Mouse (Mus musculus): Measurements from ENCODE around the gene Daam2. TPM values are rescaled to one million over a fixed set of nuclear protein-coding genes. Genes with fewer than 3 reads are reported as not detected.

Daam2 gene
- polyA plus RNA-seq, 1 experiment from 2014 or later: 2.0 TPM

DNA sequence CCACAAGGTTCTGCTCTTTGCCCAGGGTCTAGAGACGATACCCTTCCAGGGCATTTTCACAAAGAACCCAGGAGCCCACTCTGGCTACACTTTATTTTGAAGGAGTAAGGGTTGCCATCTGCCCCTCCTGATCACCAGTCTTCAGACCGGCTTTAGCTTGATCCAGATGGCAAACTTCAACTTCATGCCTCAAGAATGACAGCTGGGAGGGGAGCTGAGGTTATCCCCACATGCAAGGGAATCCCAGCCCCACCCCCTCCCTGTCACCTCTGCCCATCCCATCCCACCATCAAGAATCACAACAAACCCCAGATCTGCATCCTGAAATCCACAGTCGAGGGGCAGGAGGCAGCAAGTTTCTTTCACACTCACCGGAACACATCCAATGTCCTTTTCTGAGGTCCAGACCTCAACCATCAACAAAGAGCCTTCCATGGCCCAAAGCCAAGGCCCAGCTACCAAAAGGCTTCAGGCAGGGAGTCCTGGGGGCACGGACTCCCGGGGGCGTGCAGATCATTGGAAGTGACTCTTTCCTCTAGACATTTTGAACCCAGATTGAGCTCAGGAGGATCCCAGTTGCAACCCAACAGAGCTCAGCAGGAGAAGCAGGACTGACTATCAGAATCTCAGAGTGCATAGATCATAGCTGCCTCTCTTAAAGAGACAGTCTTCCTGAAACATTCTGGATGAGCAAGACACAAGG is 35.5 kb downstream of the Daam2 start:
- ATAC-seq (replicated peaks): no peak
- Histone ChIP-seq H3K9me3 (no peaks in the 10 kb centered on the region), H3K27ac (no peak overlapping the region), H3K4me3 (no peak overlapping the region), H3K9ac (no peak overlapping the region), H3K4me1 (no peaks in the 10 kb centered on the region), H3K27me3 (replicated peaks) (no peaks in the 10 kb centered on the region), H3K4me2 (no peak overlapping the region), H3K36me3 (replicated peaks) (no peaks in the 10 kb centered on the region)
- WGBS: 66% methylated on average over 7 of the region's 7 CpGs

DNA sequence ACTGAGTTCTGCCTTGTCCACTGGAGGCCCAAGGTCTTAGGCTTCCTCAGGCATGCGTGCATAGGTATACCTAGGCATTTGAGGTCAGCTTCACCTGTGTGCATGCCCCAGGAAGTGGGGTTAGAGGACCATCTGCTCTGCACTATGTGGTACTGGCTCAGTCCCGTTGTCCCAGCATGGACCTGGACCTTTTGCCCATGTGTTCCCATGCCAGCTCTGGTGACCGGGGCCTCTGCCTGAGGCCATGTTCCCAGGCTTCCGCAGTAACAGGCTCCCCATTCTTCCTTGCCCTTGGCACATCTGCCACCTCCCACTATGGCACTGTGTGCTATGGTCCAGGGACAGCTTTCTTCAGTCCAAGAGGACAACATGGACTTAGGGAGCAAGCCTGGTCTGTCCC is 36.1 kb downstream of the Daam2 start:
- Histone ChIP-seq H3K27ac (no peak overlapping the region), H3K36me3 (replicated peaks) (no peaks in the 10 kb centered on the region), H3K4me3 (no peak overlapping the region), H3K4me1 (no peaks in the 10 kb centered on the region), H3K9ac (no peak overlapping the region), H3K27me3 (replicated peaks) (no peaks in the 10 kb centered on the region), H3K4me2 (no peak overlapping the region), H3K9me3 (no peaks in the 10 kb centered on the region)
- WGBS: 95% methylated on average over 4 of the region's 4 CpGs
- no peak for ATAC-seq (replicated peaks)

DNA sequence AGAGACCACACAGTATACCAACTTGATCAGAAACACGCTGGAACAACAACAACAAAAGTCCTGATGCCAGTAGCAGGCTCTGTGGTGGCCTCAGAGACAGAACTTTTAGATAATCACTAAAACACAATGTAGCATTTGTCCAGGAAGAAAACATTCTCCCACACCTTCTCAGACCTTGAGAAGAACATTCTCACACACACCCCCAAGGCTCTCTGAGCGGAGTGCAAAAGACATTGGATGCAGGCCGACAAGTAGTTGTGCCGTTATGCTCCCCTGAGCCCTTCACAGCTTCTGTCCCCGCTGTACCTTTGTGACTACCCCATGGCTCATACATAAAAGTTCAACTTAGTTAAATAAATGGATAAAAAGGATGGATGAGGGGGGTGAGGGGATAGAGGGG is 37.6 kb downstream of the Daam2 start:
- Histone ChIP-seq H3K9ac (no peak overlapping the region), H3K4me3 (no peak overlapping the region), H3K4me1 (peaks cover 3% of the 10 kb centered on the region; the same call in 1 of the 2 replicates), H3K36me3 (replicated peaks) (no peaks in the 10 kb centered on the region), H3K27me3 (replicated peaks) (no peaks in the 10 kb centered on the region), H3K27ac (no peak overlapping the region), H3K9me3 (no peaks in the 10 kb centered on the region), H3K4me2 (no peak overlapping the region)
- WGBS: 92% methylated on average over 5 of the region's 5 CpGs
- ATAC-seq (replicated peaks): no peak

DNA sequence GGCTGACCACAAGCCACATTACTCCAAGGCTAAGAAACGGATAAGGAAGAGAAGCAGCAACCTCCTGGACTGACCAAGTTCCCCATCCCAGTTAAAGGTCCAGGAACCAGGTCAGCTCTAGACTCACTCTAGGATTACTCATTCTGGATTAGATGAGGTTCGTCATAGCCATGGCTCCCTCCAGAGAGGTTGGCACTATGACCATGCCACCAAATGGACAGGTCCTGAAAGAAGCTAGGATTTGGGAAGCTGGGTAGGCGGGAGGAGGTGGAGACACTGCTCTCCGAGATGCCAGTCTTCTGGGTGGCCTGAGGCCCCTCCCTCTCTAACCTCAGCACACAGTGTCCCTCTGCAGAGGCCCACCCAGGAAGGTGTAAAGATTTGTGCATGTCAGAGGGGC is 38.2 kb downstream of the Daam2 start:
- 85% methylated on average over 4 of the region's 4 CpGs for WGBS
- no peak for ATAC-seq (replicated peaks)
- H3K4me2 ChIP-seq: no peak overlapping the region

DNA sequence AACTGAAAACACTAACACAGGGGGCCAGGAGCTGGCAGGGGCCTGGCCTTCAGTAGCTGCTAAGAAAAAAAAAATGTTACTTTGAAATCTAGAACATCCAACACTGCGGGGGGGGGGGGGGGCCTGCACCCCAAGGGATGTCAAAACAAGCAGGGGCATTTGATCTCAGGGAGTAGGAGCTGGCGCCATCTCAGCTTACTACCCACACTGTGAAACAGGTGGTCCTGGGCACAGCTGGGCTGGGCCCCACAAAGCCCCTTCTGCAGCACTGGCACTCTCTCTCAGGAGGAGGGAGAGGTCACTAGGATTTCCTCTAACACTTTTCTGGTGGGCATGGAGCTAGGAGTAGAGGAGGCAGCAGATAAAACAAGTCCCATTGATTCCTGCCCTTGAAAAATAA is 39.6 kb downstream of the Daam2 start:
- no peak overlapping the region for H3K27ac ChIP-seq
- H3K9me3 ChIP-seq: no peaks in the 10 kb centered on the region
- ATAC-seq (replicated peaks): no peak
- no peaks in the 10 kb centered on the region for H3K36me3 ChIP-seq (replicated peaks)
- WGBS: 54% methylated on average over 2 of the region's 2 CpGs
- H3K27me3 ChIP-seq (replicated peaks): no peaks in the 10 kb centered on the region
- no peak overlapping the region for H3K9ac ChIP-seq
- peaks cover 3% of the 10 kb centered on the region; the same call in 1 of the 2 replicates for H3K4me1 ChIP-seq
- H3K4me3 ChIP-seq: no peak overlapping the region
- H3K4me2 ChIP-seq: no peak overlapping the region

More for the DNA sequence above, 38.2 kb downstream of the Daam2 start:
- Histone ChIP-seq H3K9me3 (no peaks in the 10 kb centered on the region), H3K27me3 (replicated peaks) (no peaks in the 10 kb centered on the region), H3K9ac (no peak overlapping the region), H3K27ac (no peak overlapping the region), H3K36me3 (replicated peaks) (no peaks in the 10 kb centered on the region), H3K4me3 (no peak overlapping the region), H3K4me1 (peaks cover 3% of the 10 kb centered on the region; the same call in 1 of the 2 replicates)

DNA sequence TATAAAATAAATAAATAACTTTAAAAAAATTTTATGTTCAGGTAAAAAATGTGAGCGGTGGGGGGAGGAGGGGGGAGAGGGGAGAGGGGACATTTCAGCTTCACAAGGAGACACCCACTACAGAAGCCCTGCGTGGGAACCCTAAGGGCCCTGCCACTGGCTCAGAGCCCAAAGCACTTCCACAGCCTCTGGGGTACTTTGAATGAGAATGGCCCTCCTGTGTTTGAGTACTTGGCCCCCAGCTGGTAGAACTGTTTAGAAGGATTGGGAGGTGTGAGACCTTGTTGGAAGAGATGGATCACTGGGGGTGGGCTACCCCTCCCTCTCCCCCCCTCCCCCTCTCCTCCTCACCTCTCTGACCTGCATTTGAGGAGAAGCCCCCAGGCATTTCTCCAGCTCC is 41.7 kb downstream of the Daam2 start:
- ATAC-seq (replicated peaks): no peak
- Histone ChIP-seq H3K27ac (no peak overlapping the region), H3K4me3 (no peak overlapping the region), H3K4me2 (no peak overlapping the region), H3K36me3 (replicated peaks) (no peaks in the 10 kb centered on the region), H3K9me3 (no peaks in the 10 kb centered on the region), H3K27me3 (replicated peaks) (no peaks in the 10 kb centered on the region), H3K4me1 (peaks cover 3% of the 10 kb centered on the region; the same call in 1 of the 2 replicates), H3K9ac (no peak overlapping the region)
- 27% methylated on average over 2 of the region's 2 CpGs for WGBS

DNA sequence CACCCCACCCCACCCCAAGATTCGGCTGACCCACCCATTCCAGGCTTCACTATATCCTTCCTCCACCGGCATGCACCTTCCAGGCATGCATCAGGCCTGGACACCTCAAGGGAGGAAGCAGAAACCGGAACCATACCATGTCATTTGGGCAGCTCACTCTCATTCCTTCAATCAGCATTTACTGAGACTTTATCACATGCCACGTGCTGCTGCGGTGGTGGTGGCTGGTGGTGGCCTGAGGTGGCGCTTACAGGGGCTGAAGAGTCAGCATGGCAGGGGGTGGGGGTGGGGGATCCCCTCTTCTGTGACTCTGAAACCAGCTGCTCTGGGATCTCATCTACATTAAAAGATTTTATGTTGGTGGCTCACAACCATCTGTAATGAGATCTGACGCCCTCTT is 42.1 kb downstream of the Daam2 start:
- no peaks in the 10 kb centered on the region for H3K27me3 ChIP-seq (replicated peaks)
- ATAC-seq (replicated peaks): no peak
- H3K36me3 ChIP-seq (replicated peaks): no peaks in the 10 kb centered on the region
- no peak overlapping the region for H3K4me3 ChIP-seq
- no peaks in the 10 kb centered on the region for H3K9me3 ChIP-seq
- WGBS: 62% methylated on average over 7 of the region's 7 CpGs
- peaks cover 3% of the 10 kb centered on the region; the same call in 1 of the 2 replicates for H3K4me1 ChIP-seq
- H3K27ac ChIP-seq: no peak overlapping the region
- no peak overlapping the region for H3K9ac ChIP-seq
- no peak overlapping the region for H3K4me2 ChIP-seq

DNA sequence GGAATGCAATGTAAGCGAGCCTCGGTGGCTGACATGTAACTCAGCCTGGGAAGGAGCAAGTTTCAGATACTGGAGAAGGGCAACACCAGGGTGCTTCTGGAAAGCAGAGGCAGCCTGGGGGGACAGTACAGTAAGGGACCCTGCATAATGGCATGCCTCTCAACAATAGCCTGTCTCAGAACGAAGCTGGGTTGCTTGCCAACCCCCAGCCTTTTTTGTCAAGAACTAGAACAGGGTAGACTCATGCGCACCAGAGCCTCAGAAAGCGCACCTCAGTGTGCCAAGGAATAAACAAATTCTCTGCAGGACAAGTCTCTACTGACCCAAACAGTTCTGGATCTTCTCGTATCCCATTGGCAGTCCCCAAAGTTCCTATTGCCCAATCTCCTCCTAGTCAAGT is 43.5 kb downstream of the Daam2 start:
- Histone ChIP-seq H3K4me2 (no peak overlapping the region), H3K4me1 (peaks cover 3% of the 10 kb centered on the region; the same call in 1 of the 2 replicates), H3K36me3 (replicated peaks) (no peaks in the 10 kb centered on the region), H3K4me3 (no peak overlapping the region), H3K27ac (0 out of 2 replicates have a peak overlapping the region, but pooled peaks have one; percentile 12), H3K9ac (no peak overlapping the region), H3K9me3 (no peaks in the 10 kb centered on the region), H3K27me3 (replicated peaks) (no peaks in the 10 kb centered on the region)
- ATAC-seq (replicated peaks): no peak
- 77% methylated on average over 6 of the region's 6 CpGs for whole genome bisulfite sequencing

DNA sequence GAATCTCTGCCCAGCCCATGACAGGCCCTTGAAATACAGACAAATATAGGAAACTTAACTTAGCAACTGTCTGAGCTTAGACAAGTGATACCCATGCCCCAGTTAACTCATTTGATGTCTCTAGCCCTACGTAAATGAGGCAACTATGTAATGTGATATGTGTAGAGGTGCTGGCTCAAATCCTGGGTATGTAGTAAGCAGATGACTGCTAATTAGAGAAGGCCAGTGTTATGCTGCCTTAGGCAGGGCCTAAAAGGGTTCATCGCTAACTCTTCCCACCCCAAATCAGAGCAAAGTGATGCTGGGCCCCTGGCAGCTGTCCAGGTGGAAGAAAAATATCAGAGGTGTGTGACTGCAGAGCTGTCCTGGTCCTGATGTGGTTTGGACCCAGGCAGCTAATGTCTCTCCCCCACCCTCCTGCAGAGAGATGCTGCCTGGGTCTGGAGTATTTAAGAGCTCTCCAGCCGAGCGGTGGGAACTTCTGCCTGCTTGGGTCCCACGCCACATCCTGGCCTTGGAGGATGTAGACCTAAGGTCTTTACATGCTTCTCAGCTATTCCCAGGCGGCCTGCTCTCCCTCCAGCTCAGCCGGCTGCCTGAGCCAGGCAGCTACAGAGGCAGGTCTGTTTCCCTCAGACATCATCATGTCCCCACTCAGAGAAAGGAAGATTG is 44.4 kb downstream of the Daam2 start:
- 67% methylated on average over 7 of the region's 7 CpGs for WGBS
- no peaks in the 10 kb centered on the region for H3K9me3 ChIP-seq
- ATAC-seq (replicated peaks): no peak
- no peak overlapping the region for H3K9ac ChIP-seq
- H3K36me3 ChIP-seq (replicated peaks): no peaks in the 10 kb centered on the region
- H3K4me1 ChIP-seq: peaks cover 3% of the 10 kb centered on the region; the same call in 1 of the 2 replicates
- H3K27ac ChIP-seq: 0 out of 2 replicates have a peak overlapping the region, but pooled peaks have one; percentile 12
- no peak overlapping the region for H3K4me3 ChIP-seq
- no peak overlapping the region for H3K4me2 ChIP-seq
- no peaks in the 10 kb centered on the region for H3K27me3 ChIP-seq (replicated peaks)

DNA sequence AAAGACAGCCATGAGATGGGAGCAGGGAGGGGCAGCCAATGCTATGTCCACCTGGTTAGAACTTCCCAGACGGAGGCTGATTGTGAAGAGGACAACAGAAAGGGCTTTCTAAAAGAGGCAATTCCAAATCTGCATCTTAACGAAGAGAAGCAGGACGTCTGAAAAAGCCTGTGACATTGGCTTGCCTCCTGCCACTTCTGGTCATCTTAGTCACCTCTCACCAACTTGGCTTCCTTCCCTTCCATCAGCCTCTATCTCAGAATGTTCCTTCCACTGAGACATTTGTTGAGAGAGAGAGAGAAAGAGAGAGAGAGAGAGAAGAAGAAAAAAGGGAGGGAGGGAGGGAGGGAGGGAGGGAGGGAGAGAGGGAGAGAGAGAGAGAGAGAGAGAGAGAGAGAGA is 47.1 kb downstream of the Daam2 start:
- no peak for ATAC-seq (replicated peaks)
- Histone ChIP-seq H3K9ac (no peak overlapping the region), H3K4me1 (no peaks in the 10 kb centered on the region), H3K36me3 (replicated peaks) (no peaks in the 10 kb centered on the region), H3K27ac (no peak overlapping the region), H3K27me3 (replicated peaks) (no peaks in the 10 kb centered on the region), H3K9me3 (no peaks in the 10 kb centered on the region), H3K4me2 (no peak overlapping the region), H3K4me3 (no peak overlapping the region)
- WGBS: 55% methylated on average over 3 of the region's 3 CpGs

DNA sequence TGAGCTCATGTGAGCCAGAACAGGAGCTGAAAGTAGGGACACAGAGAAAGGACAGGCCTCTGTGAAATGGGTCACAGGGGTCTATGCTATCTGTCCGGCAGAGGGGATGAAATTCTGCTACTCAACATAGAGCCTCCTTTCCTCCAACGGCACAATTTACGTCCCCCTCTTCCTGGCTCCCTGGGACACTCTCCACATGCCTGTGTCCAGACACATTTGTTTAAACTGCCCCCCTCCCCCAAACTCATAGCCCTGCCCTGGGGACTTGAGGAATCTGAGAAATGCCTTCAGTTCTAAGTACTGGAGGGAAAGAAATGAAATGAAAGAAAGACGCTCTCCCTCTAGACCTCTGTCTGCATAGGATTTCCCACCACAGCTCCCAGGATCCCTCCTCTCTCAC is 48.5 kb downstream of the Daam2 start:
- no peak overlapping the region for H3K4me3 ChIP-seq
- ATAC-seq (replicated peaks): no peak
- no peaks in the 10 kb centered on the region for H3K27me3 ChIP-seq (replicated peaks)
- H3K27ac ChIP-seq: no peak overlapping the region
- H3K9me3 ChIP-seq: no peaks in the 10 kb centered on the region
- H3K9ac ChIP-seq: no peak overlapping the region
- no peaks in the 10 kb centered on the region for H3K4me1 ChIP-seq
- 89% methylated on average over 4 of the region's 4 CpGs for WGBS
- no peak overlapping the region for H3K4me2 ChIP-seq
- no peaks in the 10 kb centered on the region for H3K36me3 ChIP-seq (replicated peaks)

DNA sequence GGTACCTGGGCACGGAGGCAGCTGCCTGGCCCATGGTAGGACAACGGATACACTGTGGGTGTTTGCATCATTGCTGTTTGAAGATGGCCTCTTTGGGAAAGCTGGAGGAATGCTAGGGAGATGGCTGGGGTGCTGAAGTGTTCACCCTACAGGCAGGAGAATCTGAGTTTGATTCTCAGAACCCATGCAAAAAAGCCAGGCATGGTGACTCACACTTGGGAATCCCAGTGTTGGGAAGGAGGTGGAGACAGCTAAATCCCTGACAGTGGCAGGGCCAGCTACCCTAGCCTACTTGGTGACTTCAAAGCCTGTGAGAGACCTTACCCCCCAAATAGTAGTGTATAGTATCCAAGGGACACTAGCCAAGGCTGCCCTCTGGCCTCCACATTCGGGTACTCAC is 49.0 kb downstream of the Daam2 start:
- no peak for ATAC-seq (replicated peaks)
- Histone ChIP-seq H3K36me3 (replicated peaks) (no peaks in the 10 kb centered on the region), H3K27ac (no peak overlapping the region), H3K4me3 (no peak overlapping the region), H3K4me1 (no peaks in the 10 kb centered on the region), H3K9me3 (no peaks in the 10 kb centered on the region), H3K4me2 (no peak overlapping the region), H3K27me3 (replicated peaks) (no peaks in the 10 kb centered on the region), H3K9ac (no peak overlapping the region)
- WGBS: 87% methylated on average over 3 of the region's 3 CpGs

DNA sequence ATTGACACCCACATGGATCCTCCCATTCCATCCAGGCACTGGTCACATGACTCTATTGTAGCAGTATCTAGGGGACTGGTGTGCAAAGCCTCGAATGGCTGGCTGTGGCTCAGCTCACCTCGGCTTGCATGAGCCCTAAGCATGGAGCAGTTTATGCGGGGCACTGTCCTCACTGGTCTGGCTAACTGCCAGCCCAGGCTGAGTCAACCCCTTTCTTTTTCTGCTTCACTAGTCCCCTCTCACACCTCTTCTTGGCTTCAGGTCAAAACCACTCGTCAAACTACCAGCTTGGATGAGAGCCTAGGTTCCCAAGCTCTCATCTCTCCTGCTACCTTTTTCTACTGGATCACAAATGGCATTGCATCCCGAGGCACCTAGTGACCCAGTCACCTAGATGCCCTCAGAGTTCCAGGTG is 51.5 kb downstream of the Daam2 start:
- Histone ChIP-seq H3K27ac (no peak overlapping the region), H3K9ac (no peak overlapping the region), H3K4me1 (no peaks in the 10 kb centered on the region), H3K36me3 (replicated peaks) (no peaks in the 10 kb centered on the region), H3K27me3 (replicated peaks) (no peaks in the 10 kb centered on the region), H3K4me3 (no peak overlapping the region), H3K9me3 (no peaks in the 10 kb centered on the region), H3K4me2 (no peak overlapping the region)
- WGBS: 51% methylated on average over 5 of the region's 5 CpGs
- ATAC-seq (replicated peaks): no peak

All from midbrain, embryonic 15.5 days (tissue).